Mouse (Mus musculus): ENCODE data around the gene Prkar2a. TPM values are rescaled to one million over a fixed set of nuclear protein-coding genes. Genes with fewer than 3 reads are reported as not detected.
A peak's percentile ranks its signal among the peaks of the same experiment; 100 is the strongest.

Gene Prkar2a
- polyA plus RNA-seq, 1 experiment: 26.6 TPM

DNA sequence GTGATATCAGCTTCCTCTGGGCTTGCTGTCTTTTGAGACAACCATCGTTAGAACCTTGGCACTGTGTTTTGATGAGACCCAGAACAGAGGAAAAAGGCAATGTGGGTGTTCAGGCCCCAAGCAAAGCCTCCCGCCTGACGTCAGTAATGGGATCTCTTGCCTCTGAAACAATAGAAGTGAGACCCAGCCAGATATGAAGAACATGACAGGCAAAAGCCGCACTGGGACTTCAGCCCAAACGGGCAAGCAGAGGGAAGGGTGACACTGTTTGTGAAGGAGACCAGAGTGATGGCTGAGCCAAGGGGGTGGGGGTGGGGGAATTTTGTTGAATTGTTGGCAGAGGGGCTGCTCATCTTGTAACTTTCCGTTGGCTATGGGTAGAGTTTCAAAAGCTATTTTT, 68.3 kb downstream of the Prkar2a start:
- no peak overlapping the region for H3K27ac ChIP-seq (ENCODE audit: insufficient read depth, low read length)
- TF ChIP-seq CTCF (IDR thresholded peaks at IDR 0.05; ENCODE audit: borderline replicate concordance, insufficient read depth, low read depth, low read length) (no peak), POLR2A (IDR thresholded peaks at IDR 0.05; ENCODE audit: borderline replicate concordance, insufficient read depth, low read length) (no peak)
- no peak overlapping the region for H3K4me3 ChIP-seq (replicated peaks; ENCODE audit: insufficient read depth, low read depth, low read length)
- no peaks in the 10 kb centered on the region for H3K4me1 ChIP-seq (ENCODE audit: control insufficient read depth, insufficient read depth, low read length)
- 40% methylated on average over 6 of the region's 6 CpGs for WGBS
- no peak for DNase-seq
- no peaks in the 10 kb centered on the region for H3K27me3 ChIP-seq (ENCODE audit: control insufficient read depth, insufficient read depth, low read length)

DNA sequence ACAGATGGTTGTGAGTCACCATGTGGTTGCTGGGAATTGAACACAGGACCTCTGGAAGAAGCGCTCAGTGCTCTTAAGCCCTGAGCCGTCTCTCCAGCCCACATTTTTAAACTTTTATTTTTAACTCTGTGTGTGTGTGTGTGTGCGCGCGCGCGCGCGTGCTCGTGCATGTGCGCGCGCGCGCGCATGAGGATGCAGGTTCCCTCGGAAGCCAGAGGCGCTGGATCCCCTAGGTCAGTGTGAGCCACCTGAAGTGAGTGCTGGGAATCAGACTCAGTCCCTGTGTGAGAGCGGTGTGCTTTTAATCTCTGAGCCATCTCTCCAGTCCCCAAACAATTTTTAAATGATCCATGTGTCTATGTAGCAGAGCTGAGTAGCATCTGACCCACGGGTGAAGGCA, 70.0 kb downstream of the Prkar2a start:
- H3K27ac ChIP-seq (ENCODE audit: insufficient read depth, low read length): no peak overlapping the region
- 98% methylated on average over 20 of the region's 20 CpGs for WGBS
- DNase-seq: no peak
- no peak for TF ChIP-seq POLR2A (IDR thresholded peaks at IDR 0.05; ENCODE audit: borderline replicate concordance, insufficient read depth, low read length)
- TF ChIP-seq CTCF (IDR thresholded peaks at IDR 0.05; ENCODE audit: borderline replicate concordance, insufficient read depth, low read depth, low read length): no peak
- no peak overlapping the region for H3K4me3 ChIP-seq (replicated peaks; ENCODE audit: insufficient read depth, low read depth, low read length)
- no peaks in the 10 kb centered on the region for H3K4me1 ChIP-seq (ENCODE audit: control insufficient read depth, insufficient read depth, low read length)
- no peaks in the 10 kb centered on the region for H3K27me3 ChIP-seq (ENCODE audit: control insufficient read depth, insufficient read depth, low read length)

DNA sequence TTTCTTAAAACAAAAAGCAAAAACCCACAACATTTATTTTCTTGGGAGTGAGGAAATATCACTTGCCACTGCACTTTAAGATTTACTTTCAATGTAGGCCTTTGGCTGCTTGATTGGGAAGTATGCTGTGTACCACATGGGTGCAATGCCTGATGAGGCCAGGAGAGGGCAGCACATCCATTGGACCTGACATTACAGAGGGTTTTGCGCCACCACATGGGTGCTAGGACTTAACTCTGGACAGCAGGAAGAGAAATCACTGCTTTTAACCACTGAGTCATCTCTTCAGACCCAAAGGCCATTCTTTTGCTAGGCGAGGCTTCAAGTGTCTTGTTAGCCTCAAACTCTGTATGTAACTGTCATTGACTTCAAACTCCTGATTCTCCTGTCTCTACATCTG, 70.7 kb downstream of the Prkar2a start:
- WGBS: 63% methylated on average over 2 of the region's 2 CpGs
- Histone ChIP-seq H3K4me1 (ENCODE audit: control insufficient read depth, insufficient read depth, low read length) (no peaks in the 10 kb centered on the region), H3K27ac (ENCODE audit: insufficient read depth, low read length) (no peak overlapping the region), H3K27me3 (ENCODE audit: control insufficient read depth, insufficient read depth, low read length) (no peaks in the 10 kb centered on the region), H3K4me3 (replicated peaks; ENCODE audit: insufficient read depth, low read depth, low read length) (no peak overlapping the region)
- no peak for DNase-seq
- TF ChIP-seq CTCF (IDR thresholded peaks at IDR 0.05; ENCODE audit: borderline replicate concordance, insufficient read depth, low read depth, low read length): peak; percentile 69
- TF ChIP-seq POLR2A (IDR thresholded peaks at IDR 0.05; ENCODE audit: borderline replicate concordance, insufficient read depth, low read length): no peak

DNA sequence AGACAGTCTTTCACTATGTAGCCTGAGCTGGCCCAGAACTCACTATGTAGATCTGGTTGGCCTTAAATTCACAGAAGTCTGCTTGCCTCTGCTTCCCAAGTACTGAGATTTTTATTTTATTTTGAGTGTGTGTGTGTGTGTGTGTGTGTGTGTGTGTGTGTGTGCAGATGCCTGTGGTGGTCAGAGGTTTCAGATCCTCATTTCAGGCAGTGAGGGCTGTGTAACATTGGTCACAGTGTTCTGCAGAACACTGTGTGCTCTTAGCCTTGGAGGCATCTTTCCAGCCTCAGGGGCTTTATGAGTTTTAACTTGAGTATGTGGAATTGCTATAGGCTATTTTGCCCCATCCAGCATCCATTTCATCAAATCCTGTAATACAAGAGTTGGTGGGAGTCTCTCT, 72.4 kb downstream of the Prkar2a start:
- H3K4me1 ChIP-seq (ENCODE audit: control insufficient read depth, insufficient read depth, low read length): no peaks in the 10 kb centered on the region
- no peaks in the 10 kb centered on the region for H3K27me3 ChIP-seq (ENCODE audit: control insufficient read depth, insufficient read depth, low read length)
- DNase-seq: no peak
- H3K27ac ChIP-seq (ENCODE audit: insufficient read depth, low read length): no peak overlapping the region
- TF ChIP-seq CTCF (IDR thresholded peaks at IDR 0.05; ENCODE audit: borderline replicate concordance, insufficient read depth, low read depth, low read length): no peak
- TF ChIP-seq POLR2A (IDR thresholded peaks at IDR 0.05; ENCODE audit: borderline replicate concordance, insufficient read depth, low read length): no peak
- H3K4me3 ChIP-seq (replicated peaks; ENCODE audit: insufficient read depth, low read depth, low read length): no peak overlapping the region

DNA sequence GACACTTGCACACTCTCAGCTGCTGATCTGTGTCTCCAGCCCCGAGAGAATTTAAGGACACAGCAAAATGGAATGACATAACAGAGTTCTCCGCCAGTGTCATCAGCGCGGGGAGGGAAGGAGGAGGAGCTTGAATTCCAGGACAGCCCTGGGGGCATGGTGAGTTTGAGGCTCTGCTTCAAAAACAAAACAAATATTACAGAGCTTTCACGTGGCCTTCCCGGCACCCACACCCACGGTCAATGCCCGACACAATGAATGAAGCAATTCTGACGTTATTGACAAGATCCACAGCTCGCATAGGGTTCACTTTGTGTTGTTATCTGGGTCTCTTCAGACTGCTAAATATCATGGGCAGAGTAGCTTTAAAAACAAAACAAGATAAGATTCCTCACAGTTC, 75.9 kb downstream of the Prkar2a start:
- TF ChIP-seq CTCF (IDR thresholded peaks at IDR 0.05; ENCODE audit: borderline replicate concordance, insufficient read depth, low read depth, low read length) (no peak), POLR2A (IDR thresholded peaks at IDR 0.05; ENCODE audit: borderline replicate concordance, insufficient read depth, low read length) (no peak)
- WGBS: 75% methylated on average over 10 of the region's 10 CpGs
- Histone ChIP-seq H3K4me3 (replicated peaks; ENCODE audit: insufficient read depth, low read depth, low read length) (no peak overlapping the region), H3K27ac (ENCODE audit: insufficient read depth, low read length) (no peak overlapping the region), H3K27me3 (ENCODE audit: control insufficient read depth, insufficient read depth, low read length) (no peaks in the 10 kb centered on the region), H3K4me1 (ENCODE audit: control insufficient read depth, insufficient read depth, low read length) (no peaks in the 10 kb centered on the region)
- DNase-seq: no peak

DNA sequence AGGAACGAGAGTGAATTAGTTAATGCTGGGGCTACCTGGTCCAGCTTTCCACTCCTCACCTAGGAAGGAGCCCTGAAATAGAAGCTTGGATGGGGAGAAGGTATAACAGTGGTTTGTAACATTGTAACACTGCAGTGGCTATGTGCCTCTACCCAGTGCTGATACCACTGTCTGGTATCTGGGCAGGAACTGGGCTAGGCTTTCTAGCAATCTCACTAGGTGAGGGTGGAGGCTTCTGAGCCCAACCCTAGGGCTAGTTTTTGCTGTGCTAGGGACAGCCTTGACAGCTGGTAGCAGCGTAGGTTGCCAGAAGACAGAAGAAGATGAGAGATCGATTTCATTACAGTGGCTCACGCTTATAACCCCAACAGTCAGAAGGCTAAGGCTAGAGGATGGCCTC, 87.5 kb downstream of the Prkar2a start:
- H3K4me3 ChIP-seq (replicated peaks; ENCODE audit: insufficient read depth, low read depth, low read length): no peak overlapping the region
- TF ChIP-seq CTCF (IDR thresholded peaks at IDR 0.05; ENCODE audit: borderline replicate concordance, insufficient read depth, low read depth, low read length): no peak
- no peak for TF ChIP-seq POLR2A (IDR thresholded peaks at IDR 0.05; ENCODE audit: borderline replicate concordance, insufficient read depth, low read length)
- no peak overlapping the region for H3K27ac ChIP-seq (ENCODE audit: insufficient read depth, low read length)
- 71% methylated on average over 4 of the region's 4 CpGs for WGBS
- no peaks in the 10 kb centered on the region for H3K27me3 ChIP-seq (ENCODE audit: control insufficient read depth, insufficient read depth, low read length)
- H3K4me1 ChIP-seq (ENCODE audit: control insufficient read depth, insufficient read depth, low read length): peaks cover 1% of the 10 kb centered on the region
- DNase-seq: no peak

DNA sequence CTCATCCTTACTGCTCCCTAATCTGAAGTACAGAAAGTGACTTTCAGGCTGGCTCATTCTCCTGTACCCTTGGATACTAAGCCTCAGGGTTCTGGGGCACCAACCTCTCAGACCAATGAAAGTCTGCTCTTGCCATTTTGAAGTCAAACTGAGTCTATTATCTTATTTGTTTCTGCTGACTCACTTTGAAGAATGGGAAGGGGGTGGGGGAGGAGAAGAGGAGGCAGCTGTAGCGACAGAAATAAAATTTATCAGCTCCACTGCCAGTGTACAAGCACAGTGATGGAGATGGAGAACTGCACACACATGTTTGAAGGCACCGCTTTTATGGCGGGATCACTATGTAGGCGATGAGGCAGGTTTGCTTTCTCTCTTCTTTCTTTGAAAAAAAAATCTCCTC, 88.2 kb downstream of the Prkar2a start:
- Histone ChIP-seq H3K27ac (ENCODE audit: insufficient read depth, low read length) (no peak overlapping the region), H3K4me1 (ENCODE audit: control insufficient read depth, insufficient read depth, low read length) (no peaks in the 10 kb centered on the region), H3K4me3 (replicated peaks; ENCODE audit: insufficient read depth, low read depth, low read length) (no peak overlapping the region), H3K27me3 (ENCODE audit: control insufficient read depth, insufficient read depth, low read length) (no peaks in the 10 kb centered on the region)
- no peak for DNase-seq
- TF ChIP-seq CTCF (IDR thresholded peaks at IDR 0.05; ENCODE audit: borderline replicate concordance, insufficient read depth, low read depth, low read length) (no peak), POLR2A (IDR thresholded peaks at IDR 0.05; ENCODE audit: borderline replicate concordance, insufficient read depth, low read length) (no peak)
- 85% methylated on average over 4 of the region's 4 CpGs for WGBS

DNA sequence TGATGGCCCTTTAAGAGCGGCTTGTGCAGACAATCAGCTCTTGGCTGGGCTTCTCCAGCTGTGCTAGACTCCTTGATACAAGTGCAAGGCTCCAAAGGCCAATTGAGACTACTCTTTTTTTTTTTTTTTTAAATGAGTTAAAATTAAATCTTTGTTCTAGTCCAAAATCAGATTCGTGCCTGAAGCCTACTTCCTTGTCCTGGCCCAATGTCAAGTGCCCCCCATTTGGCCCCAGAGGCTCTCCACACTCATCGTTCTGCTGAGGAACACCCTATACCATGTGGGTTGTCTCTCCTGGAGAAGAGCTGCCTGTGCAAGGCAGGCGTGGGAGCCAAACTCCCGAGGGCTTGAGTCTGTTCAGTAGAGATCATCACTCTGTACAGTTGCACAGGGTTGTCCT, 91.8 kb downstream of the Prkar2a start:
- TF ChIP-seq CTCF (IDR thresholded peaks at IDR 0.05; ENCODE audit: borderline replicate concordance, insufficient read depth, low read depth, low read length): no peak
- TF ChIP-seq POLR2A (IDR thresholded peaks at IDR 0.05; ENCODE audit: borderline replicate concordance, insufficient read depth, low read length): no peak
- H3K27me3 ChIP-seq (ENCODE audit: control insufficient read depth, insufficient read depth, low read length): no peaks in the 10 kb centered on the region
- H3K27ac ChIP-seq (ENCODE audit: insufficient read depth, low read length): no peak overlapping the region
- H3K4me1 ChIP-seq (ENCODE audit: control insufficient read depth, insufficient read depth, low read length): peaks cover 3% of the 10 kb centered on the region; the same call in 1 of the 2 replicates
- 46% methylated on average over 5 of the region's 5 CpGs for WGBS
- H3K4me3 ChIP-seq (replicated peaks; ENCODE audit: insufficient read depth, low read depth, low read length): no peak overlapping the region
- DNase-seq: no peak
